Mouse (Mus musculus) ZHBTc4 (cell line): ENCODE measurements around the gene Pfn4.
"Not testable (repeated sequence)": the region's sequence is repeated elsewhere in the genome, so short reads cannot be mapped to it uniquely, and the experiment has no call there.

Source experiments
- DNase-seq: peaks from one replicate; pipeline ENCODE4 v3.0.0-alpha.2; 2011; ENCODE audit warnings: low read depth, low spot score

Pfn4 gene

GRCm38 (mm10) chr12:4768492-4769332, at the start of gene Pfn4, which contains the start of gene Fam228b:
Gene Pfn4 (plus strand): TSS chr12:4769022.
Gene Fam228b (minus strand): TSS chr12:4769267.
- peak; percentile 97 for DNase-seq

- no peak for DNase-seq
Observed at GRCm38 (mm10) chr12:4719066-4719761, 49.6 kb upstream of the Pfn4 start.

- peak; percentile 94 for DNase-seq
Observed at GRCm38 (mm10) chr12:4719762-4720754, 48.8 kb upstream of the Pfn4 start.

GRCm38 (mm10) chr12:4729165-4729564, 39.7 kb upstream of the Pfn4 start:
- peak; percentile 63 for DNase-seq

GRCm38 (mm10) chr12:4731629-4732028, 37.2 kb upstream of the Pfn4 start:
- no peak for DNase-seq

GRCm38 (mm10) chr12:4732332-4732731, 36.5 kb upstream of the Pfn4 start:
- no peak for DNase-seq

GRCm38 (mm10) chr12:4738031-4738576, 30.7 kb upstream of the Pfn4 start, which contains the start of gene Fam228a:
Gene Fam228a (minus strand): TSS chr12:4738430.
- DNase-seq = peak; percentile 21

- DNase-seq = no peak
Observed at GRCm38 (mm10) chr12:4740823-4741222, 28.0 kb upstream of the Pfn4 start.

- DNase-seq = no peak
Observed at GRCm38 (mm10) chr12:4742183-4742582, 26.6 kb upstream of the Pfn4 start.

- DNase-seq = no peak
Observed at GRCm38 (mm10) chr12:4744486-4744885, 24.3 kb upstream of the Pfn4 start.

- not testable (repeated sequence) for DNase-seq
Observed at GRCm38 (mm10) chr12:4754451-4754850, 14.4 kb upstream of the Pfn4 start.

- no peak for DNase-seq
Observed at GRCm38 (mm10) chr12:4757060-4757459, 11.8 kb upstream of the Pfn4 start.

GRCm38 (mm10) chr12:4769333-4769723, 506 bp downstream of the Pfn4 start:
- DNase-seq = no peak

- DNase-seq = no peak
Observed at GRCm38 (mm10) chr12:4774895-4775587, 6.2 kb downstream of the Pfn4 start.

- DNase-seq = no peak
Observed at GRCm38 (mm10) chr12:4775588-4775949, 6.7 kb downstream of the Pfn4 start.

- no peak for DNase-seq
Observed at GRCm38 (mm10) chr12:4777734-4778133, 8.9 kb downstream of the Pfn4 start.

- no peak for DNase-seq
Observed at GRCm38 (mm10) chr12:4780245-4780644, 11.4 kb downstream of the Pfn4 start.

GRCm38 (mm10) chr12:4781270-4781669, 12.4 kb downstream of the Pfn4 start:
- DNase-seq = no peak

GRCm38 (mm10) chr12:4781725-4782404, 13.0 kb downstream of the Pfn4 start:
- DNase-seq = not testable (repeated sequence)

- DNase-seq = no peak
Observed at GRCm38 (mm10) chr12:4783598-4783997, 14.8 kb downstream of the Pfn4 start.
